In the genomic region with DNA sequence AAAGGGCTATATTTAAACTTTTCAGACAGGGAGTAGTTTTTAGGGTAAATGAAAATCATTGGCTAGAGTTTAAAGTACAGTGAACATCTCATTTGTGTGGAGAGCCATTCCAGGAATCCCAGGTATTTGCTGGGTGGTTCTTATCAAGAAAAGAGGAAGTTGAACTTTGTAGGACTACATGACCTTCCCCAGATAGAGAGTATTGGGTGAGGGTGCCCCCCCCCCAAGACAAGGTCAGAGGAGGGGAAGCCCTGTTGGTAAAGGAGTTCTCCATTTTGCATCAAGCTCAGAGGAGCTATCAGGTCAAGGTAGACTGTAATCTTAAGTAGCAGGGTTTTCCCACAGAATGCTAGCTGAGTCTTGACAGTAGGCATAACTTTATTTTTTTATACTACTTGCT, we compare ENCODE assay signal across 24 mouse cellular contexts.
"Had no signal": no experiment of that assay in that cellular context is flagged by ENCODE, and none has a peak within 500 bp of the region (broad histone marks: within the 10 kb centered on the region; RNA-seq: fewer than 3 reads in every experiment).

No protein-coding gene starts in this region.

- H3K4me1 ChIP-seq: limb, embryonic 12.5 days; limb, embryonic 15.5 days; midbrain, embryonic 13.5 days; neural tube, embryonic 13.5 days had no signal

- DNase-seq: kidney, adult 18-20 months; kidney, adult 9 months; kidney, postnatal 14 days; kidney, postnatal 4 days; layer of hippocampus, adult 9-11 months; liver, postnatal 0 days; lung, embryonic 14.5 days; lung, postnatal 36 days; retina, postnatal 1 day; right cerebral cortex, postnatal 25 days; spleen, adult 18-20 months; thymus, adult 18-20 months; thymus, postnatal 14 days; thymus, postnatal 4 days had no signal

- H3K27me3 ChIP-seq: limb, embryonic 12.5 days; limb, embryonic 15.5 days; midbrain, embryonic 13.5 days; neural tube, embryonic 13.5 days had no signal

- H3K9ac ChIP-seq: limb, embryonic 12.5 days; limb, embryonic 15.5 days; liver, embryonic 14.5 days; liver, postnatal 0 days; lung, embryonic 14.5 days; midbrain, embryonic 13.5 days; neural tube, embryonic 13.5 days had no signal

- H3K27ac ChIP-seq: layer of hippocampus, adult 2 months; limb, embryonic 12.5 days; limb, embryonic 15.5 days; liver, embryonic 14.5 days; midbrain, embryonic 13.5 days; neural tube, embryonic 13.5 days had no signal

- H3K4me3 ChIP-seq: layer of hippocampus, adult 2 months; limb, embryonic 12.5 days; limb, embryonic 15.5 days; midbrain, embryonic 13.5 days; myocyte; neural tube, embryonic 13.5 days had no signal

- H3K9me3 ChIP-seq: limb, embryonic 12.5 days; limb, embryonic 15.5 days; midbrain, embryonic 13.5 days; neural tube, embryonic 13.5 days had no signal

- H3K36me3 ChIP-seq: limb, embryonic 12.5 days; limb, embryonic 15.5 days; midbrain, embryonic 13.5 days; neural tube, embryonic 13.5 days had no signal

- ATAC-seq: liver, postnatal 0 days; lung, postnatal 0 days; midbrain, embryonic 13.5 days; midbrain, embryonic 16.5 days had no signal

- H3K4me2 ChIP-seq: limb, embryonic 12.5 days; limb, embryonic 15.5 days; liver, embryonic 11.5 days; lung, embryonic 14.5 days; midbrain, embryonic 13.5 days; neural tube, embryonic 13.5 days had no signal
